Mouse (Mus musculus): ENCODE measurements at regions not wholly inside any gene's neighbourhood (a gene's known extent, or its start where the extent isn't known, plus 50 kb on each side); places are given as distances from the start of the nearest gene placed in this dataset.

DNA sequence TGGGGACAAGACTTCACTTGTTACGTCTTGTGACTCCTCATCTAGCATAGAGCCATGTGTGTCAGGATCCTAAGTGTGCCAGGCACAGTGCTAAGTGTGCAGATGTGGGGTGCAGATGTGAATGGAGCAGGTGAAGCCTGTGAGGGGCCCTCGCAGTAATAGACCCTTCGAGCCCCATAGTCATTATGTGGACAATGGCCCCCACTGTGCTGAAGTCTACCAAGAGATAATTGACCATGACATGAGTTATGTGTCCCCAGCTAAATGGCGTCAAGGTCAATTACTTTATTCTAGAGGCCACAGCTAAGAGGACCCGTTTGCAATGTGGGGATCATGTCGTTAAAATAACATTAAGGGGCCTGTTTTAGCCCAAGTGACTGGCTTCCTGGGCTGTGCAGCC is 245.0 kb downstream of the Hlx start:
- Histone ChIP-seq H3K4me2 (no peak overlapping the region), H3K27me3 (0 out of 2 replicates have a peak, but pooled peaks cover 4% of the 10 kb centered on the region), H3K4me3 (no peak overlapping the region), H3K4me1 (no peaks in the 10 kb centered on the region), H3K36me3 (no peaks in the 10 kb centered on the region), H3K27ac (no peak overlapping the region), H3K9ac (no peak overlapping the region), H3K9me3 (no peaks in the 10 kb centered on the region)
- WGBS, result 58% methylated on average over 6 of the region's 6 CpGs
- no peak for ATAC-seq (ENCODE audit: borderline replicate concordance, extremely low read depth, low FRiP score, low TSS enrichment)

- no peak overlapping the region for H3K4me2 ChIP-seq
- H3K9me3 ChIP-seq, result no peaks in the 10 kb centered on the region
- ATAC-seq (ENCODE audit: borderline replicate concordance, extremely low read depth, low FRiP score, low TSS enrichment), result no peak
- H3K9ac ChIP-seq, result no peak overlapping the region
- 70% methylated on average over 8 of the region's 8 CpGs for WGBS
- H3K27ac ChIP-seq, result no peak overlapping the region
- no peaks in the 10 kb centered on the region for H3K4me1 ChIP-seq
- H3K36me3 ChIP-seq, result no peaks in the 10 kb centered on the region
- no peak overlapping the region for H3K4me3 ChIP-seq
- H3K27me3 ChIP-seq, result 0 out of 2 replicates have a peak, but pooled peaks cover 4% of the 10 kb centered on the region
Measured at GRCm38 (mm10) chr1:184484801-184485200, 247.6 kb downstream of the Hlx start.

GRCm38 (mm10) chr1:184483371-184483770 is 249.0 kb downstream of the Hlx start:
- no peak overlapping the region for H3K4me3 ChIP-seq
- H3K9ac ChIP-seq, result no peak overlapping the region
- ATAC-seq (ENCODE audit: borderline replicate concordance, extremely low read depth, low FRiP score, low TSS enrichment), result no peak
- no peaks in the 10 kb centered on the region for H3K9me3 ChIP-seq
- 0 out of 2 replicates have a peak, but pooled peaks cover 4% of the 10 kb centered on the region for H3K27me3 ChIP-seq
- H3K4me2 ChIP-seq, result no peak overlapping the region
- H3K27ac ChIP-seq, result no peak overlapping the region
- whole genome bisulfite sequencing, result 56% methylated on average over 7 of the region's 7 CpGs
- H3K36me3 ChIP-seq, result no peaks in the 10 kb centered on the region
- no peaks in the 10 kb centered on the region for H3K4me1 ChIP-seq

- H3K4me3 ChIP-seq, result no peak overlapping the region
- 0 out of 2 replicates have a peak, but pooled peaks cover 4% of the 10 kb centered on the region for H3K27me3 ChIP-seq
- no peaks in the 10 kb centered on the region for H3K4me1 ChIP-seq
- no peak overlapping the region for H3K4me2 ChIP-seq
- no peaks in the 10 kb centered on the region for H3K9me3 ChIP-seq
- H3K27ac ChIP-seq, result no peak overlapping the region
- no peak overlapping the region for H3K9ac ChIP-seq
- ATAC-seq (ENCODE audit: borderline replicate concordance, extremely low read depth, low FRiP score, low TSS enrichment), result no peak
- 66% methylated on average over 9 of the region's 9 CpGs for WGBS
- no peaks in the 10 kb centered on the region for H3K36me3 ChIP-seq
Measured at GRCm38 (mm10) chr1:184482026-184482425, 250.4 kb downstream of the Hlx start.

DNA sequence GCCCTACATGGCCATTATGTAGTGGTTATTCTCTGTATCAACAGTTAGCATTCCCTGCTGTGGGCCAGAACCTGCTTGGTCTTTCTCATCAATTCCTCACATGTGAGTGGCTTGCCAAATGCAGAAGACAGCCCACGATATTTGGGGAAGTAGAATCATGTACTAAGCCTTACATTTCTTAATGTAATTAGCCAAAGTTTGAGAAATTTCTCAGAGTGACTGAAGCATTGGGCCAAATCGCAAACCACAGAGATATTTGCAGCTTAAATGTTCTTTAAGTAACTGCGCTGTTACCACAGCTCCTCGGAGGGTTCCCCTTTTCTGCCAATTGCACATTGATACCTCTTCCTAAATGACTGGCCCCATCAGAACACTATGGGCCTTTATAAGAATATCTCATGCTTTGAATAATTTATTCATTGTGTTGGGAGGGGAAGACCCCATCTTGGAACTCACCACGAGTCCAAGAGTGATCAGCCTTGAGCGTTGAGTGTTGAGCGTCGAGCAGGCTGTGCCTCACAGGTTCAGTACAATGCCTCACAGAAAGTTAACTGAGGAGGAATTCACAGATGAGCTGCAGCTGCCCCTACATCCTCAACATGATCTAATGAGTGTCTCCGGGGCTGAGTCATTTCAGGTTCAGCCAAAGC is 251.7 kb downstream of the Hlx start:
- Histone ChIP-seq H3K4me2 (no peak overlapping the region), H3K27ac (no peak overlapping the region), H3K4me3 (no peak overlapping the region), H3K9me3 (no peaks in the 10 kb centered on the region), H3K36me3 (no peaks in the 10 kb centered on the region), H3K27me3 (0 out of 2 replicates have a peak, but pooled peaks cover 4% of the 10 kb centered on the region), H3K4me1 (no peaks in the 10 kb centered on the region), H3K9ac (no peak overlapping the region)
- ATAC-seq (ENCODE audit: borderline replicate concordance, extremely low read depth, low FRiP score, low TSS enrichment), result no peak
- 81% methylated on average over 9 of the region's 9 CpGs for WGBS

- Histone ChIP-seq H3K27me3 (no peaks in the 10 kb centered on the region), H3K4me1 (no peaks in the 10 kb centered on the region), H3K36me3 (no peaks in the 10 kb centered on the region), H3K27ac (no peak overlapping the region), H3K9ac (no peak overlapping the region), H3K4me3 (no peak overlapping the region), H3K4me2 (no peak overlapping the region), H3K9me3 (no peaks in the 10 kb centered on the region)
- ATAC-seq (ENCODE audit: borderline replicate concordance, extremely low read depth, low FRiP score, low TSS enrichment), result no peak
- WGBS, result 65% methylated on average over 7 of the region's 7 CpGs
Measured at GRCm38 (mm10) chr1:184478006-184478405, 254.4 kb downstream of the Hlx start.

- no peak overlapping the region for H3K9ac ChIP-seq
- H3K4me3 ChIP-seq, result no peak overlapping the region
- H3K9me3 ChIP-seq, result no peaks in the 10 kb centered on the region
- H3K36me3 ChIP-seq, result no peaks in the 10 kb centered on the region
- no peak for ATAC-seq (ENCODE audit: borderline replicate concordance, extremely low read depth, low FRiP score, low TSS enrichment)
- no peaks in the 10 kb centered on the region for H3K27me3 ChIP-seq
- WGBS, result 59% methylated on average over 9 of the region's 9 CpGs
- H3K4me1 ChIP-seq, result no peaks in the 10 kb centered on the region
- no peak overlapping the region for H3K4me2 ChIP-seq
- no peak overlapping the region for H3K27ac ChIP-seq
Measured at GRCm38 (mm10) chr1:184462481-184463124, 269.8 kb downstream of the Hlx start.

GRCm38 (mm10) chr1:184461411-184461810 is 271.0 kb downstream of the Hlx start:
- no peak for ATAC-seq (ENCODE audit: borderline replicate concordance, extremely low read depth, low FRiP score, low TSS enrichment)
- no peaks in the 10 kb centered on the region for H3K9me3 ChIP-seq

GRCm38 (mm10) chr1:184456727-184457126 is 275.7 kb downstream of the Hlx start:
- no peak overlapping the region for H3K9ac ChIP-seq
- no peak for ATAC-seq (ENCODE audit: borderline replicate concordance, extremely low read depth, low FRiP score, low TSS enrichment)
- H3K27ac ChIP-seq, result no peak overlapping the region
- no peaks in the 10 kb centered on the region for H3K27me3 ChIP-seq
- H3K4me2 ChIP-seq, result no peak overlapping the region
- H3K4me1 ChIP-seq, result no peaks in the 10 kb centered on the region
- H3K4me3 ChIP-seq, result no peak overlapping the region
- no peaks in the 10 kb centered on the region for H3K9me3 ChIP-seq
- H3K36me3 ChIP-seq, result no peaks in the 10 kb centered on the region
- WGBS, result 81% methylated on average over 8 of the region's 8 CpGs

More at GRCm38 (mm10) chr1:184461411-184461810, 271.0 kb downstream of the Hlx start:
- Histone ChIP-seq H3K36me3 (no peaks in the 10 kb centered on the region), H3K4me1 (no peaks in the 10 kb centered on the region), H3K9ac (no peak overlapping the region), H3K4me3 (no peak overlapping the region), H3K27me3 (no peaks in the 10 kb centered on the region), H3K27ac (no peak overlapping the region), H3K4me2 (no peak overlapping the region)

- H3K27ac ChIP-seq, result no peak overlapping the region
- H3K27me3 ChIP-seq, result no peaks in the 10 kb centered on the region
- 76% methylated on average over 4 of the region's 4 CpGs for WGBS
- no peak overlapping the region for H3K9ac ChIP-seq
- no peak overlapping the region for H3K4me3 ChIP-seq
- no peaks in the 10 kb centered on the region for H3K36me3 ChIP-seq
- no peaks in the 10 kb centered on the region for H3K4me1 ChIP-seq
- no peaks in the 10 kb centered on the region for H3K9me3 ChIP-seq
- no peak overlapping the region for H3K4me2 ChIP-seq
- ATAC-seq (ENCODE audit: borderline replicate concordance, extremely low read depth, low FRiP score, low TSS enrichment), result no peak
Measured at GRCm38 (mm10) chr1:184454381-184454780, 278.0 kb downstream of the Hlx start.

DNA sequence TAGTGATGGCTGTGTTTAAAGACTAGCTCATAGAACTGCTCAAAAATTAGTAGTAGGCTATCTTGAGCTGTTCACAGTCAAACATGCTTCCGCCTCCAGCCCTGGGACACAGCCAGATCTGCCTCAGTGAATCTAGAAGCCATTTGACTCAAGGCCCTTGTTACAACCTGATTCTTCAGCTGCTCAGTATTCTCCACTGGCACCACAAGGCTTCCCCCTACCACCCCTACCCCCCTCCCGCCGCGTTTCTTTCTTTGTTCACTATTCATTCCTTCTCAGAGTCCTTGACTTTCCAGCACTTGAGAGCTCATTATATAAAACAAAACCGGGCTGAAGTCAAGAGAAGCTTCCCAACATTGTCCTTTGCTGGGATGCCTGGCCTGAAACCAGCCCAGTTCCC is 278.7 kb downstream of the Hlx start:
- H3K9me3 ChIP-seq, result no peaks in the 10 kb centered on the region
- H3K4me1 ChIP-seq, result peaks cover 3% of the 10 kb centered on the region; the same call in 1 of the 2 replicates
- H3K4me2 ChIP-seq, result no peak overlapping the region
- H3K4me3 ChIP-seq, result no peak overlapping the region
- WGBS, result 52% methylated on average over 5 of the region's 5 CpGs
- no peaks in the 10 kb centered on the region for H3K36me3 ChIP-seq
- no peak overlapping the region for H3K9ac ChIP-seq
- no peaks in the 10 kb centered on the region for H3K27me3 ChIP-seq
- no peak overlapping the region for H3K27ac ChIP-seq
- no peak for ATAC-seq (ENCODE audit: borderline replicate concordance, extremely low read depth, low FRiP score, low TSS enrichment)

GRCm38 (mm10) chr1:184453061-184453460 is 279.4 kb downstream of the Hlx start:
- Histone ChIP-seq H3K4me1 (peaks cover 6% of the 10 kb centered on the region; the same call in 1 of the 2 replicates), H3K27me3 (no peaks in the 10 kb centered on the region), H3K9me3 (no peaks in the 10 kb centered on the region), H3K4me3 (no peak overlapping the region), H3K4me2 (no peak overlapping the region), H3K9ac (no peak overlapping the region), H3K36me3 (no peaks in the 10 kb centered on the region), H3K27ac (no peak overlapping the region)
- ATAC-seq (ENCODE audit: borderline replicate concordance, extremely low read depth, low FRiP score, low TSS enrichment), result no peak
- 90% methylated on average over 9 of the region's 9 CpGs for WGBS

Measured in lung, embryonic 15.5 days (tissue).